Comparison of ENCODE assay signal across 7 mouse cellular contexts in the genomic region with DNA sequence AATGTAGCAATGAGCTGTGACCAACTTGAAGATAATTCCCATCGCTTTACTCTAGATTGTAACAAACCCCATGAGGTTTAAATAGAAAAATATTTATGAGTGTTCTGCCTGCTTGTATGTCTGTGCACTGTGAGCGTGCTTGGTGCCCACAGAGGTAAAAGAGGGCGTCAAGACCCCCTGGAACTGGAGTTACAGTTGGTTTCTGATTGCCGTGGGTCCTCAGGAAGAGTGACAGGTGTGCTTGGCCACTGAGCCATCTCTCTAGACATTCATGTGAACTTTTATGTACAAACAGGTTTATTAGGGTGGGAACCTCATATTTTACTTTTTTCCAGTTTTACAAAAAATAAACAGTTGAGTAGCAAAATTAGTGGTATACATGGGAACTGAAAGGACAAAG. TPM values are rescaled to one million over a fixed set of nuclear protein-coding genes. Genes with fewer than 3 reads are reported as not detected.
DNase-seq lines count a peak whose midpoint lies in the region; ATAC-seq lines count a peak whose summit lies in the region.

TSS of gene Cdkl2 (minus strand) at position 101 of the 400 bp plus-strand sequence.

- no peaks in the 10 kb centered on the region for H3K9me3 ChIP-seq in lung, embryonic 16.5 days (ENCODE audit: control insufficient read depth, low read length)
- H3K9me3 ChIP-seq in forebrain, embryonic 14.5 days (replicated peaks; ENCODE audit: control insufficient read depth, low read length), result no peaks in the 10 kb centered on the region
- no peaks in the 10 kb centered on the region for H3K9me3 ChIP-seq in stomach, embryonic 14.5 days (ENCODE audit: control insufficient read depth, low read depth, low read length)

- H3K4me1 ChIP-seq in lung, embryonic 16.5 days (replicated peaks; ENCODE audit: control insufficient read depth, insufficient read depth, low read length), result no peaks in the 10 kb centered on the region; the same call in 1 of the 2 replicates
- peaks cover 3% of the 10 kb centered on the region; the same call in 1 of the 2 replicates for H3K4me1 ChIP-seq in forebrain, embryonic 14.5 days (ENCODE audit: control insufficient read depth, insufficient read depth, low read length)
- H3K4me1 ChIP-seq in stomach, embryonic 14.5 days (ENCODE audit: control insufficient read depth, insufficient read depth, low read length), result no peaks in the 10 kb centered on the region; the same call in 1 of the 2 replicates

- peak within 1 kb of the TSS; percentile 87 for H3K4me3 ChIP-seq in lung, embryonic 16.5 days (ENCODE audit: low read length)
- H3K4me3 ChIP-seq in forebrain, embryonic 14.5 days (ENCODE audit: low read depth, low read length), result peak within 1 kb of the TSS; percentile 69
- H3K4me3 ChIP-seq in stomach, embryonic 14.5 days (ENCODE audit: low read depth, low read length), result peak within 1 kb of the TSS; percentile 70

- peaks cover 4% of the 10 kb centered on the region for H3K27me3 ChIP-seq in lung, embryonic 16.5 days (ENCODE audit: control insufficient read depth, insufficient read depth, low read depth, low read length)
- H3K27me3 ChIP-seq in forebrain, embryonic 14.5 days (replicated peaks; ENCODE audit: control insufficient read depth, insufficient read depth, low read length), result 0 out of 2 replicates have a peak, but pooled peaks cover 4% of the 10 kb centered on the region
- H3K27me3 ChIP-seq in stomach, embryonic 14.5 days (ENCODE audit: control insufficient read depth, insufficient read depth, low read length), result no peaks in the 10 kb centered on the region

- intact Hi-C loops in left cerebral cortex, postnatal 4 days (cut with DNase I), result no loop called here

- H3K27ac ChIP-seq in lung, embryonic 16.5 days (ENCODE audit: low read length), result peak within 1 kb of the TSS; percentile 81
- no peak within 1 kb of the TSS for H3K27ac ChIP-seq in forebrain, embryonic 14.5 days (ENCODE audit: low read depth, low read length)
- no peak within 1 kb of the TSS for H3K27ac ChIP-seq in stomach, embryonic 14.5 days (ENCODE audit: low read length)

- no peak for ATAC-seq in lung, embryonic 16.5 days (ENCODE audit: low read depth)
- ATAC-seq in forebrain, embryonic 14.5 days, result no peak
- ATAC-seq in stomach, embryonic 14.5 days (ENCODE audit: insufficient number of reproducible peaks, insufficient read depth, low FRiP score, low read depth), result no peak

- no peaks in the 10 kb centered on the region for H3K36me3 ChIP-seq in lung, embryonic 16.5 days (ENCODE audit: control insufficient read depth, insufficient read depth, low read length)
- no peaks in the 10 kb centered on the region for H3K36me3 ChIP-seq in forebrain, embryonic 14.5 days (ENCODE audit: control insufficient read depth, insufficient read depth, low read length)
- no peaks in the 10 kb centered on the region for H3K36me3 ChIP-seq in stomach, embryonic 14.5 days (ENCODE audit: control insufficient read depth, insufficient read depth, low read length)

- 64% methylated on average over 4 of the region's 4 CpGs for WGBS in lung, embryonic 16.5 days
- WGBS in forebrain, embryonic 14.5 days, result 76% methylated on average over 4 of the region's 4 CpGs
- WGBS in stomach, embryonic 14.5 days, result 66% methylated on average over 4 of the region's 4 CpGs

- H3K9ac ChIP-seq in lung, embryonic 16.5 days (ENCODE audit: low read length), result peak within 1 kb of the TSS; percentile 80
- peak within 1 kb of the TSS; percentile 61 for H3K9ac ChIP-seq in forebrain, embryonic 14.5 days (ENCODE audit: low read length)
- H3K9ac ChIP-seq in stomach, embryonic 14.5 days (replicated peaks; ENCODE audit: low read depth, low read length), result peak within 1 kb of the TSS; percentile 57

- H3K4me2 ChIP-seq in lung, embryonic 16.5 days (ENCODE audit: low read depth, low read length), result peak within 1 kb of the TSS; percentile 77
- H3K4me2 ChIP-seq in forebrain, embryonic 14.5 days (ENCODE audit: low read length), result peak within 1 kb of the TSS; percentile 99
- H3K4me2 ChIP-seq in stomach, embryonic 14.5 days (replicated peaks; ENCODE audit: low read depth, low read length), result peak within 1 kb of the TSS; percentile 48

- DNase-seq in lung, postnatal 36 days, result no peak
- no peak for DNase-seq in forebrain, embryonic 14.5 days (ENCODE audit: low spot score)
- DNase-seq in left cerebral cortex, postnatal 4 days, result no peak
- DNase-seq in thymus, postnatal 36 days, result no peak
- DNase-seq in thymus, adult 18-20 months, result no peak

RNA-seq across cellular contexts. Expression of gene Cdkl2, which starts in this region (rescaled TPM):
- polyA plus RNA-seq in lung, embryonic 16.5 days (2015; fragmentation: Nextera tagmentation; extraction: Ambion mirVana), result 4.0 and 4.5 TPM in 2 replicates
- 3.9 and 7.6 TPM in 2 replicates for polyA plus RNA-seq in forebrain, embryonic 14.5 days (2014; fragmentation: Nextera tagmentation; extraction: Ambion mirVana)
- 10 to 100 TPM; 68.8 to 75.4 TPM for total RNA-seq in left cerebral cortex, postnatal 4 days (2021)
- 4.3 and 5.0 TPM in 2 replicates for polyA plus RNA-seq in stomach, embryonic 14.5 days (2014; fragmentation: Nextera tagmentation; extraction: Ambion mirVana)

Comparison
In these comparisons a context has a peak if more than half of its experiments do, and no peak if none do; other contexts are left out.
1. H3K4me2 ChIP-seq: peak in every context shown above with its lines; median percentile 99 in forebrain, embryonic 14.5 days; 77 in lung, embryonic 16.5 days; 48 in stomach, embryonic 14.5 days.